Mouse (Mus musculus) embryonic fibroblast, embryonic 13.5 days (primary cell): ENCODE results near the gene Hoxd10. TPM values are rescaled to one million over a fixed set of nuclear protein-coding genes. Genes with fewer than 3 reads are reported as not detected.
A peak's percentile ranks its signal among the peaks of the same experiment; 100 is the strongest.

Source experiments
- H3K27ac ChIP-seq: 2 replicates; pipeline ENCODE4 v1.5.1; 2012; ENCODE audit warnings: low read length, control low read depth, inconsistent platforms; ENCODE audit not compliant: insufficient read depth
- H3K4me1 ChIP-seq: 2 replicates; pipeline ENCODE4 v1.6.1; 2011; ENCODE audit warnings: low read length; ENCODE audit not compliant: control insufficient read depth, insufficient read depth
- H3K4me3 ChIP-seq: 2 replicates; pipeline ENCODE4 v1.5.1; 2011; ENCODE audit warnings: mild to moderate bottlenecking, control low read depth, low read length; ENCODE audit not compliant: insufficient read depth
- CTCF ChIP-seq: IDR thresholded peaks from 2 replicates; pipeline ENCODE4 v1.5.1; 2011; ENCODE audit warnings: mild to moderate bottlenecking, control low read depth, low read length, moderate library complexity, borderline replicate concordance; ENCODE audit not compliant: insufficient read depth
- POLR2A ChIP-seq: IDR thresholded peaks from 2 replicates; pipeline ENCODE4 v1.6.1; 2011; ENCODE audit warnings: low read depth, mild to moderate bottlenecking, control low read depth, low read length, moderate library complexity
- polyA plus RNA-seq: library from polyadenylated mRNA; stranded (reverse); fragments of >200 nt; gene quantifications from 2 replicates; pipeline ENCODE4 v1.2.4, GENCODE M21; 2011; ENCODE audit warnings: low read depth; ENCODE audit not compliant: missing spikeins, insufficient read length

The Hoxd10 gene
- polyA plus RNA-seq, 1 experiment, result 3.7 TPM

- no peak overlapping the region for H3K4me3 ChIP-seq
- TF ChIP-seq CTCF (no peak), POLR2A (peak; percentile 62)
- H3K4me1 ChIP-seq, result no peaks in the 10 kb centered on the region
- peak overlapping the region; percentile 72 for H3K27ac ChIP-seq
Measured at GRCm38 (mm10) chr2:74714881-74715280, 23.2 kb downstream of the Hoxd10 start.

DNA sequence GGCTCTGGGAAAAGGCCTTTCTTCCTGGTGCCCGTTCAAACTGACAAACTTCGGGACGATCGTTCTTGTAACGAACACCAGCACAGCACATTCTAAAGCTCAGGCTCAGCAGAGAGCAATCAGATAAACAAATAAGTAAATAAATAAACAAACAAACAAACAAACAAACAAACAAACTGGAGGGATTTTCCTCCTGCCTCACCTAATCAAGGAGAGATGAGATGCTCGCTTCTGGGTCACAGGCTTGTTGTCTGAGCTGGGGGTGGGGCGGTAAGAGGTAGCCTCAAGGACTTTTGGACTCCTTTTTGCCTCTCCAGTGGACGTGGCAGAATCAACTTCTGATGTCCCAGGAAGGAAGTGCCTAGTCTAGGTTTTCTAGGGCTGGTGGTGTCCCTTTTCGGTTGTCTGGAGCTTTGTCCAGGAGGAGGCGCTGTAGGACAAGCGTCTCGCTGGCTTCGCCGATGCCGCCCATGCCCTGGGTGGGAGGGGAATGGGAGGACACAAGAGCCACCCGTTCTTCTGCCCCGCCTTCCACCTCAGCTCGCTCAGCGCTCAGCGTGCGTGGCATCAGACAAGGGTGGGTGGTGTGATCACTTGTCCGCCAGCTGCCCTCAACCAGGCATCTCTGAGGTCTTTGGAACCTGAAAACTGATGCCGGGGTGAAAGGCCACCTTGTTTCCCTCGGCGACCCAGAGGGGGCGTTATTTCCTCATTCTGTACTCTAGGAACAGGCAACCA, 23.9 kb downstream of the Hoxd10 start:
- peak overlapping the region; percentile 8; the same call in 1 of the 2 replicates for H3K27ac ChIP-seq
- H3K4me3 ChIP-seq, result no peak overlapping the region
- H3K4me1 ChIP-seq, result no peaks in the 10 kb centered on the region
- TF ChIP-seq CTCF (peak; percentile 86), POLR2A (peak; percentile 39; the same call in 1 of the 2 replicates)

DNA sequence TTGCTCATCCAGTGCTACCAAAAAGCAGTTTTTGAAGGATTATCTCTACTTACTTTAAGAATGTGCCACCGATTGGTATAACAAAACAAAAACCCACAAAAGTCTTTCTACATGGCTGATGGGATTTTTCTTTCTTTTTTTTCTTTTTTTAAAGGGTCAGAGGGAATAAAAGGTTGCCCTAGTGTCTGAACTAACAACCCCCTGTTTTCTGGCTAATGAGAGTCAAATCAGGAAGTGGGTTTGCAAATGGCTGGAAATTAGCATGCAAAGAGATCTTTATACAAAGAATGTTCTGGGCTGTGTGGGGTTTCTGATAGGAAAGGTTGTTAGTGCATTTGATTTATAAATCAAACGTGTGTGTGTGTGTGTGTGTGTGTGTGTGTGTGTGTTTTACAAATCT, 28.7 kb downstream of the Hoxd10 start:
- Histone ChIP-seq H3K27ac (no peak overlapping the region), H3K4me3 (no peak overlapping the region), H3K4me1 (no peaks in the 10 kb centered on the region)
- TF ChIP-seq CTCF (no peak), POLR2A (no peak)

DNA sequence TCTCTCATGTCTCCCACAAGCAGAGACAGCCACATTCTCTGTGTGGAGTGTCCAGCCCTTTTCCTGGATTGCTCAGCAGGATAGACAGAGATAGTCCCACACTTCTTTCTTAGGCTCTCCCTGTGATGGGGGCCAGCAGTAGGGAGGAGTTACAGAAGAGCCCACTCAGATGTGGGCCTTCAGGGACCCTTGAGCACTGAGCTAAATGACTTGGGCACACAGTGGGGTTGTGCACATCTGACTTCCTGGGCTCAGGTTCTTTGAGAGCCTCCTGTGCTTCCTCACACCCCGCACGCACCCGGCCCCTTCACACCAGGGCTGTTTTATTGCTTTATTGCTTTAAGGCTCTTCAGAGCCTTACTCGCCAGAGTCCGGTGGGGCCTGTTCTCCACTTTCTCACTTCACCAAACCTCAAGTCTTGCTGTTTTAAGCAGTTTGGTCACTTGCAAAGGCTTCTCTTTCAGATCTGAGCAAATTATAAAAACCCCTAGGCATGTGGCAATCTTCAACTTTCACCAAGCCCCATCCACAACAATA, 29.3 kb downstream of the Hoxd10 start:
- H3K27ac ChIP-seq, result no peak overlapping the region
- H3K4me3 ChIP-seq, result no peak overlapping the region
- no peak for TF ChIP-seq CTCF
- TF ChIP-seq POLR2A, result no peak
- no peaks in the 10 kb centered on the region for H3K4me1 ChIP-seq

- TF ChIP-seq POLR2A (no peak), CTCF (no peak)
- Histone ChIP-seq H3K4me3 (no peak overlapping the region), H3K27ac (no peak overlapping the region), H3K4me1 (no peaks in the 10 kb centered on the region)
Measured at GRCm38 (mm10) chr2:74721882-74722281, 30.2 kb downstream of the Hoxd10 start.

GRCm38 (mm10) chr2:74722949-74723348, 31.2 kb downstream of the Hoxd10 start:
- no peaks in the 10 kb centered on the region for H3K4me1 ChIP-seq
- no peak overlapping the region for H3K4me3 ChIP-seq
- no peak overlapping the region for H3K27ac ChIP-seq
- TF ChIP-seq POLR2A, result no peak
- no peak for TF ChIP-seq CTCF

DNA sequence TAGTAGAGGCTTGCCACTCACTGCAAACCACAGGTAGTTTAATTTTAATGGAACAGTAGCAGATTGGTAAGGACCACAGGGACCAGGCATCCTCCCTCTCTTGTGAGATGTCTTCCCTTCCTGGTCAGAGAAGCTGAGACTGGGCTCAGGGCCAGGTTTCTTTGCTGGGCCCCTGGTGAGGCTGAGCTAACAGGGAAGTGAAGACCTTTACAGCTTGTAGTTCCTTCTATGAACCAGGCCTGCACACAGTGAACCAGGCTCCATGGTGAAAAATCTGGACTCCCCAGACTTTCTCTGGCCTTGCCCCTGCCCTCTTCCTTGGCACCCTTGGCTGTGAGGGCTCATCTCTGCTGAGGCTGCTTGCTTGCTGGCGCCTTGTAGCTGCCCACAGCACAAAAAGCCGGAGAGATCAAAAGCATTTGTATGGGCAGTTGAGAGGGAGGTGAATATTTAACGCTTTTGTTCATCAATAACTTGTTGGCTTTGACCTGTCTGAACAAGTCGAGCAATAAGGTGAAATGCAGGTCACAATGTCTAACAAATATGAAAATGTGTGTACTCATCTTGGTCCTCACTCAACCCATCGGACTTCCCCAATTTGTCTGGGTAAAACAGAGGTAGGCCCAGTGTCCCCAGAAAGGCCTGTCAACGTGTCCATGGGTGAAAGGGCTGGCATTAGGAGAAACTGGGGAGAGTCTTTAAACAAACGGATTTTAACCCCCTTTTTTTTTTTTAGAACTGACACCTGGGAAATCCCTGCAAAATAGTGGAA, 32.7 kb downstream of the Hoxd10 start:
- no peak overlapping the region for H3K27ac ChIP-seq
- no peak for TF ChIP-seq POLR2A
- TF ChIP-seq CTCF, result no peak
- no peaks in the 10 kb centered on the region for H3K4me1 ChIP-seq
- H3K4me3 ChIP-seq, result no peak overlapping the region

GRCm38 (mm10) chr2:74725171-74725570, 33.4 kb downstream of the Hoxd10 start:
- Histone ChIP-seq H3K27ac (no peak overlapping the region), H3K4me1 (no peaks in the 10 kb centered on the region), H3K4me3 (no peak overlapping the region)
- TF ChIP-seq CTCF, result no peak
- no peak for TF ChIP-seq POLR2A

GRCm38 (mm10) chr2:74726551-74726950, 34.8 kb downstream of the Hoxd10 start, which contains the start of gene Gm28230:
TSS of gene Gm28230 (plus strand) at chr2:74726728.
- Histone ChIP-seq H3K4me1 (no peaks in the 10 kb centered on the region), H3K27ac (no peak within 1 kb of the TSS), H3K4me3 (no peak within 1 kb of the TSS; the same call in 1 of the 2 replicates)
- no peak for TF ChIP-seq POLR2A
- TF ChIP-seq CTCF, result no peak
